Mouse (Mus musculus): Measurements from ENCODE around the gene Cpt1b.

The Cpt1b gene

GRCm38 (mm10) chr15:89425711-89426121 is at the start of gene Cpt1b:
Gene Cpt1b (minus strand): TSS chr15:89425863.
- DNase-seq (ENCODE audit: low read depth, low spot score), result no peak

DNA sequence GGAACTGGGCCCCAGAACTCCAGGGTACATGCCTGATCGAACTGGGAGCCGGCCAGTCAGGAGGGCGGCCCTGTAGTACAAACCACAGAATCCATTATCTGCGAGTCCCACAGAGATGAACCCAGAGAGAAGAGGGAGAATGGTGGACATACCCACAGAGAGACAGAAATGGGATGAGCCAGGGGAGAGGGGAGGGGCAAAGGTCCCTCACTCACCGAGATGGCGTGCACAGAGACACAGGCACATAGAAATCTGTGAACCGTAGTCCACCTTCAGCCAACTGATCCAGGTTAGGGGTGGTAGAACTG is 49.6 kb upstream of the Cpt1b start:
- no peak for DNase-seq (ENCODE audit: low read depth, low spot score)

- no peak for DNase-seq (ENCODE audit: low read depth, low spot score)
Observed at GRCm38 (mm10) chr15:89474596-89475292, 49.1 kb upstream of the Cpt1b start.

DNA sequence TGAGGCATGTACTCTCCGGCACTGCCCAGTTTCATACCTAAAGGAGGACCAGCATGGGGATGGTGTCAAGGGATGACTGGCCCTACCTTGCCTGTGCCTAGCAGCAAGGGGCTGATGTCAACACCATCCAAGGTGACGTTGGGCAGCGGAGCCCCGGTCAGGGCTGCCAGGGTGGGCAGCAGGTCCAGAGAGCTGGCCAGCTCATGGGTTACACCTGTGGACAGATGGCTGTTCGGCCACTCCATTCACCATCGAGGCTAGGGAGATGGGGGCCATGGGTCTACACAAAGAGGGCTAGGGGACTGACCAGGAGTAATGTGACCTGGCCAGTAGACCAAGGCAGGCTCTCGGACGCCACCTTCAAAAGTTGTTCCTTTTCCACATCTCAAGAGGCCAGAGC is 48.3 kb upstream of the Cpt1b start:
- DNase-seq (ENCODE audit: low read depth, low spot score), result no peak

- no peak for DNase-seq (ENCODE audit: low read depth, low spot score)
Observed at GRCm38 (mm10) chr15:89473370-89473769, 47.7 kb upstream of the Cpt1b start.

- no peak for DNase-seq (ENCODE audit: low read depth, low spot score)
Observed at GRCm38 (mm10) chr15:89471476-89471875, 45.8 kb upstream of the Cpt1b start.

- DNase-seq (ENCODE audit: low read depth, low spot score), result no peak
Observed at GRCm38 (mm10) chr15:89468577-89468976, 42.9 kb upstream of the Cpt1b start.

- no peak for DNase-seq (ENCODE audit: low read depth, low spot score)
Observed at GRCm38 (mm10) chr15:89465052-89465451, 39.4 kb upstream of the Cpt1b start.

GRCm38 (mm10) chr15:89463334-89464235 is 37.9 kb upstream of the Cpt1b start:
- DNase-seq (ENCODE audit: low read depth, low spot score), result no peak

DNA sequence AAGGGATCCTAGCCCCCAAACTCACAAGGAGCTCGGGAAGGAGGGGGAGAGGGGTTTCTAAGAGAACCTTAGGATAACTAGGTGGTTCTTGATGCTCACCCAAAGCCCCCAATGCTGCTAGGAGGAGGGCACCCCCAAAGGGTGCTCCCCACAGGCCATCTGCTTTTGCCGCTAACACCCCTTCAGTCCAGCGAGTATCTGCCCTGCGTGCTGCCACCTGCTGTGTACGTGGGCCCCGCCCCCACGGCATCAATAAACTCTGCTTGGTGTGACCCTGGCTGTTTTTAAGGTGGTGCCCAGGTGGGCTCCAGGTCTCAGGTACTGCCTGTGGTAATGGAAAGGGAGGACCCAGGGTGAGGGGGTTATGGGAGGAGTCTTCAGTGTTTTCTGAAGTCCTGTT is 36.5 kb upstream of the Cpt1b start:
- no peak for DNase-seq (ENCODE audit: low read depth, low spot score)

DNA sequence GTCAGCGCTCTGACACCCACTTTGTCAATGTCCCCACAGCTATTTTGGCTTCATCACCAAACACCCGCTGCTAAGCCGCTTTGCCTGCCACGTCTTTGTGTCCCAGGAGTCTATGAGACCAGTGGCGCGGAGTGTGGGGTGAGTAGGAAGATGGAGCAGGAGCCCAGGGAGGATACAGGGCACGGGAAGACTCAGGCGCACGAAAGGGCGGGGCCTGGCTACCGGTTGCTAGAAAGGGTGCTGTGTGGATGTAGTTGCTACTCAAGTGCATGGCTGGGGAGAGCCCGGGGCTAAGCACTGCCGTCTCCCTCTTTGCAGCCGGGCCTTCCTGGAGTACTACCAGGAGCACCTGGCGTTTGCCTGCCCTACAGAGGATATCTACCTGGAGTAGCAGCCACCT is 35.7 kb upstream of the Cpt1b start:
- no peak for DNase-seq (ENCODE audit: low read depth, low spot score)

- no peak for DNase-seq (ENCODE audit: low read depth, low spot score)
Observed at GRCm38 (mm10) chr15:89460298-89460697, 34.6 kb upstream of the Cpt1b start.

- no peak for DNase-seq (ENCODE audit: low read depth, low spot score)
Observed at GRCm38 (mm10) chr15:89459821-89460220, 34.2 kb upstream of the Cpt1b start.

GRCm38 (mm10) chr15:89458942-89459341 is 33.3 kb upstream of the Cpt1b start:
- DNase-seq (ENCODE audit: low read depth, low spot score), result no peak

DNA sequence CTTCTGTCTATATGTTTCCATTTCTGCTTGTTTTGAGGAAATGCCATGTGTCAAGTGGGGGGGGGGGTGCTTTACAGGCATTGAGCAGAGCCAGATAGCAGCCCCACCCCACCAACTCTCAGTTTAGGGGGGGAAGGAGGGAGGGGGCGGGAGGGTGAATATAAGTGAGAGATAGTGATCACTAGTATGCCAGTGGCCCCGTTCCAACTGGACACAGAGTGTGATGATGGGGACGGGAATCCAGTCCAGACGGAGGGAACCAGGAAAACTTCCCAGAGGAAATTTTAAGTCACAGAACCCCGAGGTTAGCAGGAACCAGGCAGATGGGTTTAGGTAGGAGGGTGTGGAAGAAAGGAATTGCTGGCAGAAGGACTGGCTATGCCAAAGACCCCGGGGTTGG is 30.0 kb upstream of the Cpt1b start:
- no peak for DNase-seq (ENCODE audit: low read depth, low spot score)

- DNase-seq (ENCODE audit: low read depth, low spot score), result no peak
Observed at GRCm38 (mm10) chr15:89454857-89455256, 29.2 kb upstream of the Cpt1b start.

GRCm38 (mm10) chr15:89453865-89454478 is 28.3 kb upstream of the Cpt1b start, which contains the start of gene Mapk8ip2:
Gene Mapk8ip2 (plus strand): TSS chr15:89453913.
- no peak for DNase-seq (ENCODE audit: low read depth, low spot score)

DNA sequence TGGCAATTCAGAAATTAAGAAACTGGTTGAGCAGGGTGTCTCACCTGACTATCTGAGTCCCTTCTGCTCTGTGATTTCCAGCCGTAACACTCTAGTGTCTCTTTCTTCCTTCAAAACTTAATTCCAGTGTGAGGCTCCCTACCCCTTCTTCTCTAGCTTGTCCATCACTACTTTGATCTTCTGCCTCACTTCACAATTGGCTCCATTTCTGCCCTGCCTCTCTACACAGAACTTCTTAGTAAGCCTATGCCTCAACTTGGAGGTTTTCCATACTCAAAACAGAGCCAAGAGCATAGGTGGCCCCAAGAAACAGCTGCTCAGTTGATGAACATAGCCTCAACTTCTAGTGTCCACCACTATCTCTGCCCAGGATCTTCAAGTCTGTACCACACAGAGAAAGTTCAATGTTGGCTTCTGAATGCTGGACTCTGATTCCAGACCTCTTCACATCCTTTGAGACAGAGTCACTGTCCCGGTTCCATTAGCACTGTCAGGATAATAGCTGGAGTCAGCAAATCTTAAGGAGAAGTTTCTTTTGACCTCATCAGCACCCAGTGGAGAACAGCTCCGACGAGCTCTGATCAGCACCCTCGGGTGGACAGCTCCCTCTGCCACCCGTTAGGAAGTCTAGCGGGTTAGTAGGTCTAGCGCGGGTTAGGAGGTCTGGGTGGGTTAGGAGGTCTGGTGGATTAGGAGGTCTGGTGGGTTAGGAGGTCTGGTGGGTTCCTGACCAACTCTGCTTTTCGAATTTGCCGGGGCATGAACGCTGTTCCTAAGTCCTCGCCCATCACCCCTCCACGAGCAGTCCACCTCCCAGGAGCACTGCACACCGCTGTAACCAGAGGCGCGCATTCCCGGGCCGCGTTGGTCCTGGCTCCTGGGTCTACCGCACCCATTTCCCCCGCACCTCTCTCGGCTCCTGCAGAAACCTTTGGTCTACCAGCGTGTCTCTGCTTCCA is 27.5 kb upstream of the Cpt1b start:
- DNase-seq (ENCODE audit: low read depth, low spot score), result no peak

GRCm38 (mm10) chr15:89442486-89443070 is 16.9 kb upstream of the Cpt1b start:
- DNase-seq (ENCODE audit: low read depth, low spot score), result no peak

- DNase-seq (ENCODE audit: low read depth, low spot score), result no peak
Observed at GRCm38 (mm10) chr15:89435878-89436277, 10.2 kb upstream of the Cpt1b start.

GRCm38 (mm10) chr15:89434136-89434535 is 8.5 kb upstream of the Cpt1b start:
- DNase-seq (ENCODE audit: low read depth, low spot score), result no peak
